Mouse (Mus musculus) limb, embryonic 12.5 days (tissue): Measurements from ENCODE around the gene Smyd1. TPM values are rescaled to one million over a fixed set of nuclear protein-coding genes. Genes with fewer than 3 reads are reported as not detected.
"Not testable (repeated sequence)": the region's sequence is repeated elsewhere in the genome, so short reads cannot be mapped to it uniquely, and the experiment has no call there.

Experiments
- ATAC-seq: fragments of 200-750 bp; cut with Nextera tagmentation; 2 replicates; pipeline ENCODE4 v1.8.0; 2017; ENCODE audit warnings: low read depth, moderate TSS enrichment; ENCODE audit not compliant: insufficient number of reproducible peaks, insufficient read depth, low FRiP score, low TSS enrichment
- H3K27ac ChIP-seq: fragments of 300-500 bp; sonication (generic); 2 replicates; pipeline ENCODE4 v1.5.1; 2016; ENCODE audit warnings: mild to moderate bottlenecking, moderate library complexity
- H3K27me3 ChIP-seq: fragments of 300-500 bp; sonication (generic); 2 replicates; pipeline ENCODE4 v1.6.1; 2016; ENCODE audit warnings: mild to moderate bottlenecking, moderate library complexity
- H3K36me3 ChIP-seq: fragments of 300-500 bp; sonication (generic); 2 replicates; pipeline ENCODE4 v1.6.1; 2016; ENCODE audit warnings: mild to moderate bottlenecking, moderate library complexity
- H3K4me1 ChIP-seq: fragments of 300-500 bp; sonication (generic); replicated peaks from 2 replicates; pipeline ENCODE4 v1.6.1; 2016
- H3K4me2 ChIP-seq: fragments of 300-500 bp; sonication (generic); 2 replicates; pipeline ENCODE4 v1.6.1; 2016; ENCODE audit warnings: mild to moderate bottlenecking, moderate library complexity
- H3K4me3 ChIP-seq: fragments of 300-500 bp; sonication (generic); replicated peaks from 2 replicates; pipeline ENCODE4 v1.5.1; 2016; ENCODE audit warnings: mild to moderate bottlenecking
- H3K9ac ChIP-seq: fragments of 300-500 bp; sonication (generic); replicated peaks from 2 replicates; pipeline ENCODE4 v1.6.1; 2016; ENCODE audit warnings: mild to moderate bottlenecking, moderate library complexity
- H3K9me3 ChIP-seq: fragments of 300-500 bp; sonication (generic); 2 replicates; pipeline ENCODE4 v1.6.1; 2016; ENCODE audit warnings: mild to moderate bottlenecking, moderate library complexity
- WGBS: fragments of 180-500 bp; shearing (Covaris S2); methylation state at CpG from one replicate; pipeline ENCODE4 v1.1.7; 2016; 5-methylcytosine and 5-hydroxymethylcytosine counted together
- polyA plus RNA-seq: library from polyadenylated mRNA; unstranded; fragments of >200 nt; fragmentation: Nextera tagmentation; extraction: Ambion mirVana; gene quantifications from 2 replicates; pipeline ENCODE4 v1.2.1, GENCODE M21; 2016

The Smyd1 gene
- polyA plus RNA-seq, 1 experiment from 2014 or later, result 5.1 TPM

- Histone ChIP-seq H3K27ac (peak within 1 kb of the TSS; percentile 98), H3K9ac (peak within 1 kb of the TSS; percentile 98), H3K9me3 (no peaks in the 10 kb centered on the region), H3K4me2 (peak within 1 kb of the TSS; percentile 79), H3K36me3 (no peaks in the 10 kb centered on the region), H3K4me1 (peaks cover 15% of the 10 kb centered on the region), H3K27me3 (no peaks in the 10 kb centered on the region), H3K4me3 (peak within 1 kb of the TSS; percentile 89)
- WGBS, result under 1% methylated on average over 75 of the region's 84 CpGs
- peak; percentile 94 for ATAC-seq
Observed at GRCm38 (mm10) chr6:71271389-71272315, 50.4 kb downstream of the Smyd1 start, which contains the start of gene Krcc1. Gene Krcc1, plus strand, starts transcription at chr6:71271677.

- Histone ChIP-seq H3K9ac (no peak overlapping the region; the same call in 1 of the 2 replicates), H3K36me3 (no peaks in the 10 kb centered on the region), H3K27ac (peak overlapping the region; percentile 73), H3K4me1 (peaks cover 15% of the 10 kb centered on the region), H3K4me3 (peak overlapping the region; percentile 89), H3K9me3 (no peaks in the 10 kb centered on the region), H3K27me3 (no peaks in the 10 kb centered on the region), H3K4me2 (peak overlapping the region; percentile 79)
- ATAC-seq, result peak; percentile 60
- WGBS, result 3% methylated on average over 8 of the region's 8 CpGs
Observed at GRCm38 (mm10) chr6:71271057-71271388, 51.0 kb downstream of the Smyd1 start.

- peak overlapping the region; percentile 79 for H3K4me2 ChIP-seq
- peak overlapping the region; percentile 73 for H3K27ac ChIP-seq
- peak overlapping the region; percentile 89 for H3K4me3 ChIP-seq
- H3K9ac ChIP-seq, result no peak overlapping the region; the same call in 1 of the 2 replicates
- H3K9me3 ChIP-seq, result no peaks in the 10 kb centered on the region
- H3K27me3 ChIP-seq, result no peaks in the 10 kb centered on the region
- peak; percentile 24 for ATAC-seq
- H3K36me3 ChIP-seq, result no peaks in the 10 kb centered on the region
- WGBS, result 23% methylated on average over 14 of the region's 14 CpGs
- peaks cover 15% of the 10 kb centered on the region for H3K4me1 ChIP-seq
Observed at GRCm38 (mm10) chr6:71270301-71271056, 51.6 kb downstream of the Smyd1 start.

GRCm38 (mm10) chr6:71269686-71270050, 52.4 kb downstream of the Smyd1 start:
- not testable (repeated sequence) for ATAC-seq, H3K4me2 ChIP-seq, H3K4me3 ChIP-seq, H3K27me3 ChIP-seq, H3K9ac ChIP-seq, H3K36me3 ChIP-seq, H3K9me3 ChIP-seq
- Histone ChIP-seq H3K27ac (0 out of 2 replicates have a peak overlapping the region, but pooled peaks have one; percentile 17), H3K4me1 (peaks cover 15% of the 10 kb centered on the region)
- 89% methylated on average over 6 of the region's 6 CpGs for WGBS

GRCm38 (mm10) chr6:71268929-71269685, 52.9 kb downstream of the Smyd1 start:
- no peaks in the 10 kb centered on the region for H3K27me3 ChIP-seq
- no peak for ATAC-seq
- 67% methylated on average over 7 of the region's 7 CpGs for WGBS

GRCm38 (mm10) chr6:71267603-71268002, 54.4 kb downstream of the Smyd1 start:
- 85% methylated on average over 7 of the region's 7 CpGs for whole genome bisulfite sequencing
- H3K27ac ChIP-seq, ATAC-seq, H3K36me3 ChIP-seq, H3K4me1 ChIP-seq, H3K9me3 ChIP-seq, H3K9ac ChIP-seq, H3K27me3 ChIP-seq, H3K4me2 ChIP-seq, H3K4me3 ChIP-seq: not testable (repeated sequence)

More at GRCm38 (mm10) chr6:71268929-71269685, 52.9 kb downstream of the Smyd1 start:
- Histone ChIP-seq H3K4me2 (no peak overlapping the region), H3K4me1 (peaks cover 15% of the 10 kb centered on the region), H3K27ac (0 out of 2 replicates have a peak overlapping the region, but pooled peaks have one; percentile 17), H3K9me3 (no peaks in the 10 kb centered on the region), H3K9ac (no peak overlapping the region), H3K4me3 (no peak overlapping the region), H3K36me3 (no peaks in the 10 kb centered on the region)

- Histone ChIP-seq H3K4me1 (no peaks in the 10 kb centered on the region), H3K4me2 (no peak overlapping the region), H3K9ac (no peak overlapping the region), H3K4me3 (no peak overlapping the region), H3K27me3 (no peaks in the 10 kb centered on the region), H3K27ac (0 out of 2 replicates have a peak overlapping the region, but pooled peaks have one; percentile 2), H3K9me3 (no peaks in the 10 kb centered on the region), H3K36me3 (no peaks in the 10 kb centered on the region)
- no peak for ATAC-seq
- 68% methylated on average over 8 of the region's 8 CpGs for WGBS
Observed at GRCm38 (mm10) chr6:71262142-71262833, 59.7 kb downstream of the Smyd1 start.

GRCm38 (mm10) chr6:71261060-71261459, 61.0 kb downstream of the Smyd1 start:
- H3K36me3 ChIP-seq, result no peaks in the 10 kb centered on the region
- no peak for ATAC-seq
- 88% methylated on average over 3 of the region's 3 CpGs for WGBS
- H3K4me2 ChIP-seq, result no peak overlapping the region
- no peak overlapping the region for H3K4me3 ChIP-seq
- no peak overlapping the region for H3K27ac ChIP-seq
- H3K9me3 ChIP-seq, result no peaks in the 10 kb centered on the region
- H3K27me3 ChIP-seq, result no peaks in the 10 kb centered on the region
- no peak overlapping the region for H3K9ac ChIP-seq
- no peaks in the 10 kb centered on the region for H3K4me1 ChIP-seq

- H3K9me3 ChIP-seq, result no peaks in the 10 kb centered on the region
- H3K9ac ChIP-seq, result no peak overlapping the region
- H3K4me1 ChIP-seq, result no peaks in the 10 kb centered on the region
- no peaks in the 10 kb centered on the region for H3K27me3 ChIP-seq
- no peak overlapping the region for H3K4me2 ChIP-seq
- no peak overlapping the region for H3K27ac ChIP-seq
- WGBS, result 49% methylated on average over 6 of the region's 6 CpGs
- no peak overlapping the region for H3K4me3 ChIP-seq
- ATAC-seq, result no peak
- H3K36me3 ChIP-seq, result no peaks in the 10 kb centered on the region
Observed at GRCm38 (mm10) chr6:71260051-71260640, 61.9 kb downstream of the Smyd1 start.

- H3K27ac ChIP-seq, result no peak overlapping the region
- 88% methylated on average over 4 of the region's 4 CpGs for WGBS
- no peak for ATAC-seq
- H3K4me2 ChIP-seq, result 0 out of 2 replicates have a peak overlapping the region, but pooled peaks have one; percentile 11
- no peak overlapping the region for H3K4me3 ChIP-seq
- no peaks in the 10 kb centered on the region for H3K4me1 ChIP-seq
- H3K27me3 ChIP-seq, result no peaks in the 10 kb centered on the region
- H3K9me3 ChIP-seq, result no peaks in the 10 kb centered on the region
- H3K36me3 ChIP-seq, result no peaks in the 10 kb centered on the region
- no peak overlapping the region for H3K9ac ChIP-seq
Observed at GRCm38 (mm10) chr6:71259166-71259565, 62.9 kb downstream of the Smyd1 start.
